Mouse (Mus musculus): ENCODE measurements around the gene Slc35b1.
"Not testable (repeated sequence)": the region's sequence is repeated elsewhere in the genome, so short reads cannot be mapped to it uniquely, and the experiment has no call there.

The Slc35b1 gene

GRCm38 (mm10) chr11:95396548-95396947 lies 12.1 kb downstream of the Slc35b1 start:
- no peak for DNase-seq

- DNase-seq, result peak; percentile 78
Measured at GRCm38 (mm10) chr11:95397843-95398835, 13.6 kb downstream of the Slc35b1 start.

DNA sequence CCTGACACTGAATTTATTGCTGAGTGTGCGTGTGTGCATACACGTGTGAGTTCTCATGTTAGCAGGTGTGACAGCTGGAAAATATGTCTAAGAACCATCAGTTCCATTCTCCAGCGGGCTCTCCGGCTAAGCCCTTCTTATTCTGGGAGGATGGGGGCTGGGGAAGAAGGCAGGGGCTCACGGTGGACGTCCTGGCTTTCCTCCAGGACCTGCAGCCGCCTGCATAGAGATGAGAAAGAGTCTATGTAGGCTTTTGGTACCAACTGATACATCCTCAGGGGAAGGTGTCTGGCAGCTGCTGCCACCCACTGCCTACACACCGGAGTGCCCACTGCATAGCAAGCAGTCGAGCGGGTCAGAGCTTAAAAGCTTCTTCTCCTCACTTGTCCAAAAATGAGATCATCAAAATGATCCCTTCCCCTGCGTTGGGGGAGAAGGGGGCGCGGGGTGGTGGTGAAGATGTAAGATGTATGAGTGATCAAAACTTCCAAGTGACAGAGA lies 15.1 kb downstream of the Slc35b1 start:
- no peak for DNase-seq

- DNase-seq, result no peak
Measured at GRCm38 (mm10) chr11:95401568-95401967, 17.1 kb downstream of the Slc35b1 start.

GRCm38 (mm10) chr11:95402196-95402595 lies 17.7 kb downstream of the Slc35b1 start:
- no peak for DNase-seq

DNA sequence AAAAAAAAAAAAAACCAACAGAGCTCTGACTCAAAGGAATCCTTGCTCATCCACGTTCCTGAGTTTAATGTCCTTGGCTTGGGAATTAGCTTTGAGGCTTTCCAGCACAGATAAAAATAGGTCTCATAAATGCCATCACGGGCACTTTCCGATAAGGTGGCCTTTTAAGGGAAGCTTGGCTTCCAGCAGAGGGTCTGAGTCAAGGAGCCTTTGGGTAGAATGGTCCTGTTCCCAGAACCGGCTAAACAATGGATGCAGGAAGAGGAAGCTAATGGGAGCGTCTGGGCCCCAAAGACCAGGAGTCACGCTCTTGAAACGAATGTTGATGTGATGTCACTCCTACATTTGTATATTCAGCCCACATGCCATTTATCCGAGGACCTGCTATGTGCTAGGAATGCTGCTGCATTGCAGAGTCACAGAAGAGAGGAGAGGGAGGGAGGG lies 18.2 kb downstream of the Slc35b1 start:
- DNase-seq, result no peak

GRCm38 (mm10) chr11:95403382-95404340 lies 19.2 kb downstream of the Slc35b1 start:
- DNase-seq, result no peak

DNA sequence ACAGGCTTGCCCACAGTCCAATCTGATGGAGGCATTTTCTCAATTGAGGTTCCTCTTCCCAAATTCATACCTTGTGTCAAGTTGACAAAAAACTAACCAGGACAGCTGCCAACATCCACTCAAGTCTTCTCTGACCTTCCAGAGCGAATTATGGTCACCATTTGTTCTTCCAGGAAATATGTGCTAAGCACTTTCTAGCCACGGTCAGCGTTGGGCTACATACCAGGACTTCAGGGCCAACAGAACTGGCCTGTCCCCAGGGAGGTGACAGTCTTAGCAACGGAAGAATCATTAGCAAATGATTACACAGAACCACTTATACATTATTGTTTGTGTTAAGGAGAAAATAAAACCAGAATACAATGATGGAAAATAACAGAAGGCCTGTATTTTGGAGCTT lies 21.3 kb downstream of the Slc35b1 start:
- no peak for DNase-seq

DNA sequence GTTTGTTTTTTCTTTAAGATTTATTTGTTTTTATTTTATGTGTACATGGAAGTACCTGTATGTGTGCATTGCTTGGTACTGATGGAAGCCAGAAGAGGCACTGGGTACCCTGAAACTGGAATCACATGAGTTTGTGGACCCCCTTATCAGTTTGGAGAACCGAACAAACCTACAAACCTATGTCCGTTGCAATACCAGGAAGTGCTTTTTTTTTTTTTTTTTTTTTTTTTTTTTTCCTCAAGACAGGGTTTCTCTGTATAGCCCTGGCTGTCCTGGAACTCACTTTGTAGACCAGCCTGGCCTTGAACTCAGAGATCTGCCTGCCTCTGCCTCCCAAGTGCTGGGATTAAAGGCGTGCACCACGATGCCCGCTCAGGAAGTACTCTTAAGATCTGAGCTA lies 21.9 kb downstream of the Slc35b1 start:
- DNase-seq, result not testable (repeated sequence)

DNA sequence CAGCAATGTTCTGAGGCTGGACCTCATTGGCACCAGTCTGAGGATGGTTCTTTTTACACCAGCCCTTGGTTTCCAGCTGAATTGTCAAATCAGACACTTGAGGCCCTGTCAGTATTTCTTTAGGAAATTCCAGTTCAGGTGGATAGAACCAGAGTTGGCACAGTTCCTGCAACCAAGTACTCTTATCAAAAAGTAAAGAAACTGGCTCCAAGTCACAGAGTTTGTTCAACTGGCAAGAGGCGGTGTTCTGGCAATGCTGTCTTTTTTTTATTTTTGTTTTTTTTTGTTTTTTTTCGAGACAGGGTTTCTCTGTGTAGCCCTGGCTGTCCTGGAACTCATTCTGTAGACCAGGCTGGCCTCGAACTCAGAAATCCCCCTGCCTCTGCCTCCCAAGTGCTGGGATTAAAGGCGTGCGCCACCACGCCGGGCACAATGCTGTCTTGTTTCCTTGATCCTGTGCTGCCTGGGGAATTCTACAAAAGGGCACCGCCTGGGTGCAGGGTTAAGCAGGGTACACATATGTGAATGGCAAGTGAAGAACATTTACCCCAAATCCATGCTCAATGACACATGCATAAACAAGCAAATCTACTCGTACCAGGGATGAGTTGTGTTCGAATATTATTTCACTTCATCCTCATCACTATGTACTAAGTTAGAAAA lies 25.1 kb downstream of the Slc35b1 start:
- DNase-seq, result peak; percentile 73

DNA sequence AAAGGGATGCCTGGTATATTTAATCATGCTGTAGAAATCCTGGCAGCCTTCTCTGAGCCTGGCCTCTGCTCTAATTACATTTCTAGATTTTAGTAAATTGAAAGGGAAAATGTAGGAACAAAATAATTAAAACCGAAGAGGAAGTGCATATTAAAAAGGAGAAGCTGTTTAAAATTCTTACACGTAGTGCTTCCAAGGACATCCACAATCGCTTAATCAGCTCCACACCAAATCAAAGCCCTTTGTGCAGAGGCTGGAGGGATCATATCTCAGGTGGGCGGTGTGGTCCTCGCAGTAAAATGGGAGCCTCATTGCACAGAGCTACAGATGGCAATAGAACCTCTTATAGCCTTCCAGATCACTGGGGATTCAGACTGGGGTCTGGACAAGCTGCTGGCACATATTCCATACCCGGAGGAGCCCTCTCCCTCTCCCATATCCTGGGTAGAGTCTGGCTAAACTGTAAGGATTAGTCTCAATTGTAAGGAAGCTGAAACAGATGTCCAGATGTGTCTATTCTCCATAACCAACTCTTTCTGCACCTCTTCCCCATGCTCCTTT lies 27.0 kb downstream of the Slc35b1 start:
- no peak for DNase-seq

GRCm38 (mm10) chr11:95412615-95413014 lies 28.1 kb downstream of the Slc35b1 start:
- no peak for DNase-seq

- peak; percentile 97 for DNase-seq
Measured at GRCm38 (mm10) chr11:95413641-95414535, 29.4 kb downstream of the Slc35b1 start, which contains the start of gene Spop. TSS of gene Spop (plus strand) at chr11:95414080.

- DNase-seq, result peak; percentile 98
Measured at GRCm38 (mm10) chr11:95414536-95415161, 30.2 kb downstream of the Slc35b1 start.

DNA sequence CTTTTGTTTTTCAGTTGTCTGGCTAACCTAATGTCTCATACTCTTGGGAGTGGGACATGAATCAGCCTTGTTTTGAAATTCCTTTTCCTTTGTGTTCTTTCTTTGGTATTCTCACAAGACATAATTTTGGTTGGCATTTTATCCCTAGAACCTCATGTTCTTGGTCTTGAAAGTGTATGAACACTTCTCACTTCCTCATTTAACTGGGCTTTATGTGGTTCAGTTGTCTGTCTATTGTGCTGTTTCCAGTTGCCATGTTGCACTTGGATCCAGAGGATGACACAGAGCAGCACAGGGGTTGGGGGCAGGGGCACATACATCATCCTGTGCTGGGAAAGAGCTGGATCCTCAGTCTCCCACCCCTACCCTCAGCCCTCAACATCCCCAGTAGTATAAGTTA lies 31.4 kb downstream of the Slc35b1 start:
- no peak for DNase-seq

GRCm38 (mm10) chr11:95417341-95417740 lies 32.8 kb downstream of the Slc35b1 start:
- DNase-seq, result no peak

DNA sequence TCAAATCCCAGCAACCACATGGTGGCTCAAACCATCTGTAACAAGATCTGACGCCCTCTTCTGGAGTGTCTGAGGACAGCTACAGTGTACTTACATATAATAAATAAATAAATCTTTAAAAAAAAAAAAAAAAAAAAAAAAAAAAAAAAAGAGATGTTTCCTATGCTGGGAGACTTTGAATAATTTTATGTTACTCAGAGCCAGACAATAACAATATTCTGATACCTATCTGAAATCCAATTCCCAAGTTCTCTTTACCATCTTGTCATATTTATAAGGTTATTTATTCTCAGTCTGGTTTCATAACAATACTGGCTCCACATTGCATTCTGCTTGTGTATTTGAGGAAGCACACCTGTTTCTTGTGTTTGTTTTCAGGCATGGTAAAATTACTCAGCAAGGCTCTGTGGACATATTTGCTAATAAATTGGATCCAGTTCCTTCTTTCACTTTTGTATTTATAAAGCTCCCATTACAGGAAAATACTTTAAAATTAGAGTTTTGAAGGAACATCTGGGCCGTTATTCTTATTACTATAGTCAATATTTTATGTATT lies 36.5 kb downstream of the Slc35b1 start:
- DNase-seq, result no peak

DNA sequence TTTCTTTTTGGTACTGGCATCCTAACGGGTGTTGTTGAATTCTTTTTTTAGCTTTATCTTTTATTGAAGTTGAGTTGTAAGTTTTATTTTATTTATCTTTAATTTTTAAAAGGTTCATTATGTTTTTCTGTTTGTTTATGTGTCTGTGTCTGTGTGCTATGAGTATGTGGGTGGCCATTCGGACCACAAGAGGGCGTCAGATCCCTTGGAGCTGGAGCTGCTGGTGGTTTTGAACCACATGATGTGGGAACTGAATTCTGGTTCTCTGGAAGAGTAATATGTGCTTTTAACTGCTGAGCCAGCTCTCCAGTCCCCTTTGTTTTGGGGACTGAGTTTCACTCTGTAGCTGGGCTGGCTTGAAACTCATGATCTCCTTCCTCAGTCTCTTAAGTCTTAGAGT lies 39.0 kb downstream of the Slc35b1 start:
- no peak for DNase-seq

GRCm38 (mm10) chr11:95431344-95431743 lies 46.9 kb downstream of the Slc35b1 start:
- no peak for DNase-seq

GRCm38 (mm10) chr11:95432194-95432593 lies 47.7 kb downstream of the Slc35b1 start:
- DNase-seq, result peak; percentile 53

Measured in lung, postnatal 10 days (tissue).